Comparison of ENCODE assay signal across 8 mouse cellular contexts in the genomic region with DNA sequence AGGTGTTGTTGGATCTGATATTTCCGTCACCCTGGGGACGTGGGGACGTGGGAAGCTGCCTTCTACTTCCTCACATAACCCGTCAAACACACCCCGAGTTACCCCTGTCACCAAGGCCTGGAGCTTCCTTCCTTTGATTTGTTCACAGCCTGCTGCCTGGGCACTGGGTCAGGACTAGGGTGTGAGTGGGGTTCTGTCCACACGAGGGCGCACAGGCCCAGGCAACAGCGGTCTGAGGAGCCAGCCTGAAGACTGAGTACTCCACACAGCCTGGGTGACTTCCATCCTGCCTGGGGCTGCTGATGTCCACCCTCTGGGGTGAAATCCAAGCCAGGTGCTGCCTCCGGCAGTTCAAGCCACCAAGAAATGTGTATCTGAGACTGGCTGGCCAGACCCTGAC. TPM values are rescaled to one million over a fixed set of nuclear protein-coding genes. Genes with fewer than 3 reads are reported as not detected.
A peak's percentile ranks its signal among the peaks of the same experiment; 100 is the strongest.
DNase-seq lines count a peak whose midpoint lies in the region; ATAC-seq lines count a peak whose summit lies in the region.

No protein-coding gene starts in this region.

- no peaks in the 10 kb centered on the region for H3K36me3 ChIP-seq in intestine, embryonic 15.5 days

- DNase-seq in adrenal gland, adult 8-10 months, result peak; percentile 75
- peak; percentile 87 for DNase-seq in embryo, embryonic 9.5 days (ENCODE audit: extremely low spot score)
- peak; percentile 78 to 84 for DNase-seq in gastrocnemius, postnatal 4 days (ENCODE audit: low spot score in 2 of 2)
- peak; percentile 83 to 86 for DNase-seq in left cerebral cortex, postnatal 14 days (ENCODE audit: low spot score in 2 of 2)
- peak; percentile 89 for DNase-seq in mesoderm, embryonic 11.5 days (ENCODE audit: low read depth, low spot score)
- DNase-seq in right cerebral cortex, postnatal 25 days, result peak; percentile 79
- DNase-seq in urinary bladder, postnatal 25 days (ENCODE audit: low spot score), result peak; percentile 87

- no peak overlapping the region for H3K4me2 ChIP-seq in intestine, embryonic 15.5 days (replicated peaks)

- peak overlapping the region; percentile 6; the same call in 1 of the 2 replicates for H3K9ac ChIP-seq in intestine, embryonic 15.5 days

- H3K9me3 ChIP-seq in intestine, embryonic 15.5 days, result no peaks in the 10 kb centered on the region

- intact Hi-C loops in left cerebral cortex, postnatal 14 days (cut with DNase I), result no loop called here

- no peak overlapping the region for H3K4me3 ChIP-seq in intestine, embryonic 15.5 days (replicated peaks)

- no peak overlapping the region for H3K27ac ChIP-seq in intestine, embryonic 15.5 days

- ATAC-seq in intestine, embryonic 15.5 days, result peak; percentile 71

- H3K4me1 ChIP-seq in intestine, embryonic 15.5 days (replicated peaks), result peaks cover 10% of the 10 kb centered on the region

- 14% methylated on average over 9 of the region's 9 CpGs for WGBS in intestine, embryonic 15.5 days

- no peaks in the 10 kb centered on the region for H3K27me3 ChIP-seq in intestine, embryonic 15.5 days (replicated peaks)

RNA-seq across cellular contexts. Expression of a gene that starts 41.1 kb away (rescaled TPM):
- 1 to 10 TPM; 1.2 to 3.3 (median 1.6) TPM for total RNA-seq in adrenal gland, adult 8-10 months (2022)
- 10 to 100 TPM; 12.0 to 13.0 TPM for total RNA-seq in gastrocnemius, postnatal 4 days (2021)
- 8.3 and 9.5 TPM in 2 replicates for polyA plus RNA-seq in intestine, embryonic 15.5 days (2015; fragmentation: Nextera tagmentation; extraction: Ambion mirVana)
- 1 to 10 TPM in 1 of 2 experiments, under 1 TPM in 1; 0.77 to 1.6 TPM for total RNA-seq in left cerebral cortex, postnatal 14 days (2021)

RNA-seq across cellular contexts. Expression of a gene that starts 56.5 kb away (rescaled TPM):
- 10 to 100 TPM; 17.3 to 32.1 (median 24.2) TPM for total RNA-seq in adrenal gland, adult 8-10 months (2022)
- total RNA-seq in gastrocnemius, postnatal 4 days (2021), result 10 to 100 TPM; 62.2 to 72.7 TPM
- 22.4 and 22.8 TPM in 2 replicates for polyA plus RNA-seq in intestine, embryonic 15.5 days (2015; fragmentation: Nextera tagmentation; extraction: Ambion mirVana)
- 10 to 100 TPM in 1 of 2 experiments, 1 to 10 TPM in 1; 8.0 to 13.3 TPM for total RNA-seq in left cerebral cortex, postnatal 14 days (2021)
